Mouse (Mus musculus): ENCODE data around the gene Tlr9. TPM values are rescaled to one million over a fixed set of nuclear protein-coding genes. Genes with fewer than 3 reads are reported as not detected.

Tlr9 gene
- polyA plus RNA-seq, 1 experiment: not detected

- TF ChIP-seq GATA1 (IDR thresholded peaks at IDR 0.05; ENCODE audit: low read length): no peak
Observed at GRCm38 (mm10) chr9:106265358-106266075, 43.1 kb downstream of the Tlr9 start.

GRCm38 (mm10) chr9:106266936-106267657 is 44.7 kb downstream of the Tlr9 start:
- no peak for TF ChIP-seq GATA1 (IDR thresholded peaks at IDR 0.05; ENCODE audit: low read length)

- TF ChIP-seq GATA1 (IDR thresholded peaks at IDR 0.05; ENCODE audit: low read length): no peak
Observed at GRCm38 (mm10) chr9:106268421-106268820, 46.0 kb downstream of the Tlr9 start.

GRCm38 (mm10) chr9:106269076-106269788 is 46.8 kb downstream of the Tlr9 start:
- TF ChIP-seq GATA1 (IDR thresholded peaks at IDR 0.05; ENCODE audit: low read length): no peak

GRCm38 (mm10) chr9:106269879-106270278 is 47.5 kb downstream of the Tlr9 start:
- TF ChIP-seq GATA1 (IDR thresholded peaks at IDR 0.05; ENCODE audit: low read length): no peak

- no peak for TF ChIP-seq GATA1 (IDR thresholded peaks at IDR 0.05; ENCODE audit: low read length)
Observed at GRCm38 (mm10) chr9:106270656-106271055, 48.3 kb downstream of the Tlr9 start.

GRCm38 (mm10) chr9:106272288-106272687 is 49.9 kb downstream of the Tlr9 start:
- no peak for TF ChIP-seq GATA1 (IDR thresholded peaks at IDR 0.05; ENCODE audit: low read length)

GRCm38 (mm10) chr9:106273276-106273675 is 50.9 kb downstream of the Tlr9 start:
- no peak for TF ChIP-seq GATA1 (IDR thresholded peaks at IDR 0.05; ENCODE audit: low read length)

- TF ChIP-seq GATA1 (IDR thresholded peaks at IDR 0.05; ENCODE audit: low read length): no peak
Observed at GRCm38 (mm10) chr9:106273791-106274190, 51.4 kb downstream of the Tlr9 start.

GRCm38 (mm10) chr9:106274652-106275180 is 52.3 kb downstream of the Tlr9 start:
- TF ChIP-seq GATA1 (IDR thresholded peaks at IDR 0.05; ENCODE audit: low read length): no peak

- no peak for TF ChIP-seq GATA1 (IDR thresholded peaks at IDR 0.05; ENCODE audit: low read length)
Observed at GRCm38 (mm10) chr9:106275806-106276205, 53.4 kb downstream of the Tlr9 start.

Other genes starting within 250 kb of the Tlr9 start
- not detected in 2 replicates for gene Col6a4, start 125.8 kb upstream of the Tlr9 start, polyA plus RNA-seq (2012)
- 1.4 and 1.7 TPM in 2 replicates for gene Glyctk, start 64.5 kb upstream of the Tlr9 start, polyA plus RNA-seq (2012)
- gene Wdr82, start 51.7 kb upstream of the Tlr9 start, polyA plus RNA-seq (2012): 16.9 and 20.6 TPM in 2 replicates
- 19.6 and 20.4 TPM in 2 replicates for gene Ppm1m, start 22.9 kb upstream of the Tlr9 start, polyA plus RNA-seq (2012)
- gene Twf2, start 19.5 kb upstream of the Tlr9 start, polyA plus RNA-seq (2012): 36.4 and 41.6 TPM in 2 replicates
- 7.8 TPM in 2 replicates for gene Alas1, start 26.1 kb downstream of the Tlr9 start, polyA plus RNA-seq (2012)
- gene Poc1a, start 58.5 kb downstream of the Tlr9 start, polyA plus RNA-seq (2012): 9.9 and 20.0 TPM in 2 replicates
- gene Dusp7, start 146.0 kb downstream of the Tlr9 start, polyA plus RNA-seq (2012): 15.7 and 17.4 TPM in 2 replicates
- gene Rpl29, start 206.9 kb downstream of the Tlr9 start, polyA plus RNA-seq (2012): 40.2 and 40.6 TPM in 2 replicates
- gene Acy1, start 215.7 kb downstream of the Tlr9 start, polyA plus RNA-seq (2012): 15.0 and 24.3 TPM in 2 replicates
- 1.1 and 1.5 TPM in 2 replicates for gene Abhd14b, start 224.9 kb downstream of the Tlr9 start, polyA plus RNA-seq (2012)
- 13.6 and 24.5 TPM in 2 replicates for gene Abhd14a, start 225.1 kb downstream of the Tlr9 start, polyA plus RNA-seq (2012)
- gene Pcbp4, start 230.7 kb downstream of the Tlr9 start, polyA plus RNA-seq (2012): 17.6 and 22.6 TPM in 2 replicates
- gene Gpr62, start 243.3 kb downstream of the Tlr9 start, polyA plus RNA-seq (2012): not detected in 2 replicates

Data from G1E-ER4 (cell line).